Mouse (Mus musculus): ENCODE data around the gene Rps27l. TPM values are rescaled to one million over a fixed set of nuclear protein-coding genes. Genes with fewer than 3 reads are reported as not detected.

Rps27l gene
- total RNA-seq, 1 experiment from 2014 or later, result 17.5 TPM

GRCm38 (mm10) chr9:66971116-66971515 lies 25.2 kb downstream of the Rps27l start:
- ATAC-seq (ENCODE audit: extremely low read depth, insufficient number of reproducible peaks, low FRiP score, poor library complexity, severe bottlenecking), result no peak

DNA sequence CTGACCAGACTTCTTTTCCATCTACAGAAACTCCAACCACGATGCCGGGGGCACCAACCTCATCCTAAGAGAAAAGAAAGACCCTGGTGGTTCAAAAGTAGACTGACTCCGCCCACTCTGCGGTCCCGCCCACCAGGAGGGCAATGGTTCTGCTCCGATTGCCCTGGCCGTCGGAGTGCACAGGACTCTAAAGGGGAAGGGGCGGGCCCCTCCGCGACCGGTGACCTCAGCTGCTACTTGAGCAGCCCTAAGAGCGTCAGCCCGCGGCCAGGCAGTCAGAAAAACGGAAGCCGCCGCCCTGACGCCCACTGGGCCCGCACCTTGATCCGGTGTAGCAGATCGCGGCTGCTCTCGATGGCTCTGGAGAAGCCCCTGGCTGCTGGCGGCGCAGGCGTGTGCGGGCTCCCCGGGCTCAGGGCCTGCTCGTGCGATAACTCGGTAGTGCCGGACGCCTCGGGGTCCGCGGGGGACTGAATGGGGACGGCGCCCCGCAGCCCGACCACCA lies 28.9 kb downstream of the Rps27l start:
- ATAC-seq (ENCODE audit: extremely low read depth, insufficient number of reproducible peaks, low FRiP score, poor library complexity, severe bottlenecking), result peak; percentile 95

GRCm38 (mm10) chr9:66975239-66975645 lies 29.4 kb downstream of the Rps27l start, which contains the start of gene Lactb:
Lactb (minus strand) TSS chr9:66975484.
- peak; percentile 76 for ATAC-seq (ENCODE audit: extremely low read depth, insufficient number of reproducible peaks, low FRiP score, poor library complexity, severe bottlenecking)

GRCm38 (mm10) chr9:66977121-66977520 lies 31.2 kb downstream of the Rps27l start:
- no peak for ATAC-seq (ENCODE audit: extremely low read depth, insufficient number of reproducible peaks, low FRiP score, poor library complexity, severe bottlenecking)

- ATAC-seq (ENCODE audit: extremely low read depth, insufficient number of reproducible peaks, low FRiP score, poor library complexity, severe bottlenecking), result no peak
Measured at GRCm38 (mm10) chr9:66977982-66978381, 32.1 kb downstream of the Rps27l start.

DNA sequence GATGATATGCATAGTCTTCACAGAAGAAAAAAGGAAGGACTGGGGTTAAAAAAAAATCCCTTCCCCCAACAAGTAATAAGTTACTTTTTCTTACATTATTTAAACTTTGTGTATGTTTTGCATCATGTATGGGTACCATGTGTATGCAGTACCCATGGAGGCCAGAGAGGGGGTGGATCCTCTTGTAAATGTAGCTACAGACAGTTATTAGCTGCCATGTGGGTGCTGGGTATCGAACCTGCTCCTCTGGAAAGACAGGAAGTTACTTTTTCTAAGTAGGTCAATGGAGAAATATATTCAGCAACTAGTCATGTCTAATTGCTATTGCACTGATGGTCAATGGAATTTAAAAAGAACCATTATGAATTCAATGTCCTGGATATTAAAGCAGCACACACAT lies 32.6 kb downstream of the Rps27l start:
- no peak for ATAC-seq (ENCODE audit: extremely low read depth, insufficient number of reproducible peaks, low FRiP score, poor library complexity, severe bottlenecking)

- ATAC-seq (ENCODE audit: extremely low read depth, insufficient number of reproducible peaks, low FRiP score, poor library complexity, severe bottlenecking), result peak; percentile 85
Measured at GRCm38 (mm10) chr9:66980458-66980857, 34.6 kb downstream of the Rps27l start.

DNA sequence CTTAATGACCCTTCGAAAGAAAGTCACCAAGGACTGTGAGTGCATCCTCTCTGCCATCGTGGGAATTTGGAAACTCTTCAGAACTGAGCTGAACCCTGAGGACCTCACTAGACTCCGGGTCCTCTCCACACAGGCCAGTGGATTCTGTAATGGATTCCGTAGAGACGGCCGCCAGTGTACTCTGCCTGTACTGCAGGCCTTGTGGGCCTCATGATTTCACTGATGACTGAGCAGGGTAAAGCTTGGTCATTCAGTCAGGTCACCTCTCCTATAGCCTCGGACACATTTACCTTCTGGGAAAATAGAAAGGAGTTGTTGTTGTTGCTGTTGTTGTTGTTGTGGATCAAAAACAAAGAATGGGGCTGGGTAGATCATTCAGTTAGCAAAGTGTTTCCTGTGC lies 36.2 kb downstream of the Rps27l start:
- ATAC-seq (ENCODE audit: extremely low read depth, insufficient number of reproducible peaks, low FRiP score, poor library complexity, severe bottlenecking), result no peak

- no peak for ATAC-seq (ENCODE audit: extremely low read depth, insufficient number of reproducible peaks, low FRiP score, poor library complexity, severe bottlenecking)
Measured at GRCm38 (mm10) chr9:66985377-66985776, 39.5 kb downstream of the Rps27l start.

DNA sequence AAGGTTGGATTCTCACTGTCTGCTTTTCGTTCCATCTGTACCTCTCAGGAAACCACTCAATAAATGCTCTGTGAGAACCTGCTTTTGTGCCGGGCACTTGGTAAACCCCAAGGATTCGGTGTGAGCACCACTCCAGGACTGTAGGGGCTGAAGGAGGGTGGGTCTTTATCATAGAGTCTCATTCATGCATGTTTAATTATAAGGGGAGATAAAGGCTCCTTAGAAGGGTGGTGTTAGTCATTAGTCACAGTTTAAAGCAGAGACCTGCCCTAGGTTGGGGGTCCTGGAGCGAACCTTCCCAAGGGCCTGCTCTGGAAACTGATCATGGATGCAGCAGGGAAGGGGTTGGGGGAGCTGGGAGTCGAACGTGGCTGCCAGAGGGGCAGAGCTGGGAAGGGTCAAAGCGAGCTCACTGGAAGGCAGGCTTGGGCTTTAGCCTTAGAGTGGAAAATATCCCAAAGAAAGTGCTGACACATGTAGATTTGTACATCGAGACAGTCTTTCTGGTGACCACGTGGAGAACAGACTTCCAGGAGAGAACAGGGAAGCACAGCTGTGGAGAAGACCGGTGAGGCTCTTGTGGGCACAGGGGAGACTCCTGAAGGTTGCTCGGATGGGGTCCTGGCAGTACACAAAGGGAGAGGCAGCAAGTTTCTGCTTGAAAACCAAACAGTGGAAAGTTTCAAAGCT lies 42.5 kb downstream of the Rps27l start:
- ATAC-seq (ENCODE audit: extremely low read depth, insufficient number of reproducible peaks, low FRiP score, poor library complexity, severe bottlenecking), result no peak

GRCm38 (mm10) chr9:66988888-66989414 lies 43.1 kb downstream of the Rps27l start:
- ATAC-seq (ENCODE audit: extremely low read depth, insufficient number of reproducible peaks, low FRiP score, poor library complexity, severe bottlenecking), result no peak

GRCm38 (mm10) chr9:66989581-66989980 lies 43.7 kb downstream of the Rps27l start:
- no peak for ATAC-seq (ENCODE audit: extremely low read depth, insufficient number of reproducible peaks, low FRiP score, poor library complexity, severe bottlenecking)

GRCm38 (mm10) chr9:66990046-66990445 lies 44.2 kb downstream of the Rps27l start:
- ATAC-seq (ENCODE audit: extremely low read depth, insufficient number of reproducible peaks, low FRiP score, poor library complexity, severe bottlenecking), result no peak

DNA sequence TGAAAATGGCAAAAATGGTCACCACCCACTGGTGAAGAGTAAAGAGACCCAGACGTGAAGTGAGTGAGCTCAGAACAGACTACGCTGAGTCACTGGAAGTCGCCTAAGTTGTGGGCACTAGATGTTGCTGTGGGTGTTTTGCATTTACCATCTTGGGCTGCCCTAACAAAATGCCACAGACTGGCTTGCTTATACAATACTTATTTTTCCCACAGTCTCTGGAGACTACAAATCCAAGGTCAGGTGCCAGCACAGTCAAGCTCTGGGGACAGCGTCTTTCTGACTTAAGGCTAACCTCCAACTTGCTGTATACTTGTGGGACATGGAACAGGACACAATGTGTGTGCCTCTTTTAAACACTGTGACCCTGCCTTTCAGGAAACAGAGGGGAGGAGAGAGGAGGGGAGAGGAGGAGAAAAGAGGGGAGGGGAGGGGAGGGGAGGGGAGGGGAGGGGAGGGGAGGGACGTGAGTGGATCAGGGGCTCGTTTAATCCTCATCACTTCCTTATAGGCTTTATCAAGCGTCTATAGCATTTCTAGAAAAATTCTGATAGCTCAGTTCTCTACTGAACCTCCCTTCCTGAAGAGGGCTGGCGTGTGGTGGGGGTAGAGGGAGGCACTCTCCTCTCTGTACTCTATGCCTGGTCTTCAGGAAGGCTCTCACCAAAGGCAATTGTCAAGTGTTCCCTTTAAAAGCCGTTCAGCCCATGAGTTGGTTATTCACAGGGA lies 45.3 kb downstream of the Rps27l start:
- no peak for ATAC-seq (ENCODE audit: extremely low read depth, insufficient number of reproducible peaks, low FRiP score, poor library complexity, severe bottlenecking)

- no peak for ATAC-seq (ENCODE audit: extremely low read depth, insufficient number of reproducible peaks, low FRiP score, poor library complexity, severe bottlenecking)
Measured at GRCm38 (mm10) chr9:66991750-66992410, 46.0 kb downstream of the Rps27l start.

Other genes with a start within 250 kb of the Rps27l start
- 0.12 and 0.74 TPM in 2 replicates for gene Car12, start 232.4 kb upstream of the Rps27l start, total RNA-seq (2017)
- 3.0 and 3.4 TPM in 2 replicates for gene Aph1b, start 150.6 kb upstream of the Rps27l start, total RNA-seq (2017)
- gene Gm10647, start 149.0 kb upstream of the Rps27l start, total RNA-seq (2017), result 0.37 TPM in 1 of 2 replicates, not detected in the other
- gene Aph1c, start 111.4 kb upstream of the Rps27l start, total RNA-seq (2017), result 3.1 and 7.7 TPM in 2 replicates
- gene Rab8b, start 26.4 kb upstream of the Rps27l start, total RNA-seq (2017), result 113 and 120 TPM in 2 replicates
- 27.9 and 29.6 TPM in 2 replicates for gene Lactb, start 29.4 kb downstream of the Rps27l start, total RNA-seq (2017)
- gene Tpm1, start 103.3 kb downstream of the Rps27l start, total RNA-seq (2017), result 73.5 and 78.7 TPM in 2 replicates

All from neutrophil, adult 5-6 weeks (primary cell).